Mouse (Mus musculus): ENCODE data around the gene Kalrn. TPM values are rescaled to one million over a fixed set of nuclear protein-coding genes. Genes with fewer than 3 reads are reported as not detected.

Gene Kalrn
- polyA plus RNA-seq, 1 experiment from 2014 or later = 25.5 TPM

- H3K9me3 ChIP-seq = no peaks in the 10 kb centered on the region
- no peaks in the 10 kb centered on the region for H3K4me1 ChIP-seq
- ATAC-seq (ENCODE audit: low FRiP score, low read depth) = no peak
- H3K4me3 ChIP-seq = no peak overlapping the region
- H3K36me3 ChIP-seq = peaks cover 84% of the 10 kb centered on the region
- H3K27me3 ChIP-seq (replicated peaks) = no peaks in the 10 kb centered on the region
- 94% methylated on average over 11 of the region's 11 CpGs for WGBS
- H3K27ac ChIP-seq = no peak overlapping the region
- H3K4me2 ChIP-seq (replicated peaks) = no peak overlapping the region
- no peak overlapping the region for H3K9ac ChIP-seq
Observed at GRCm38 (mm10) chr16:34172572-34173181, 400.7 kb downstream of the Kalrn start.

DNA sequence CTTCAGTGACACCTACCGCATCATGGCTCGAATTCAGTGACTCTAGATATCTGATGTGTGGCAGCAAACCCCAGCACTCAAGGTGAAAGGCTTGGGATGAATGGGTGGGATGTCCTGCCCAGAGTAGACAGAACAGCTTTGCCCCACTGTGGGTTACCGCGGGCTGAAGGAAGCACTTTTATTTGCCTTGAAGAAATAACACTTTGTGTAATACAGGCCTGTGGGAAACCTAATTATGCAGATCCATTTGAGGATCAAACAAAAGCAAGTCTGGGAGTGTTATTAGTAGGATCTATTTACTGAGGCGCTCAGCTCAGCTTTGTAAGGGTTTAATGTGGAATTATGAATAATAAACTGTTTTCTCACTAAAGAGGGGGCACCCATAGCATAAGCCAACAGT, 406.3 kb downstream of the Kalrn start:
- no peaks in the 10 kb centered on the region for H3K4me1 ChIP-seq
- H3K27me3 ChIP-seq (replicated peaks) = no peaks in the 10 kb centered on the region
- WGBS = 78% methylated on average over 5 of the region's 5 CpGs
- H3K9ac ChIP-seq = no peak overlapping the region
- H3K4me3 ChIP-seq = no peak overlapping the region
- no peak overlapping the region for H3K27ac ChIP-seq
- no peaks in the 10 kb centered on the region for H3K9me3 ChIP-seq
- no peak overlapping the region for H3K4me2 ChIP-seq (replicated peaks)
- H3K36me3 ChIP-seq = peaks cover 47% of the 10 kb centered on the region
- ATAC-seq (ENCODE audit: low FRiP score, low read depth) = no peak

DNA sequence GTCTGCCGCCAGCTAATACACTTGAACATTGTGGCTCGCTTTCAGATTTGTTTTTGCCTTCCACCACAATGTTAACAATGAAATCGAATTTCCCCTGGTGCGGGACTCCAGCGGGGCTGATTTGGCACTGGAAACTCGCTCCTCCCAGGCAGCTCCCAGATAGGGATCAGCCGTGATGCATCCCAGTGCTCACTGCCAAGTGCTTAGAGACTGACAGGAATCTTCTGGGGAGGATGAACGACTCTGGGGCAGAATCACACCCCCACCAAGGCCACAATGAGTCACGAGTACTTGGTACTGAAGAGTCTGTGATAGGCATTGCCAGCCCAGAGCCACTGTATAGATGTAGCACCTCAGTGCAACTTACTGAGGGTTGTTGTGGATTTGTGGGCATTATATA, 410.2 kb downstream of the Kalrn start:
- Histone ChIP-seq H3K27ac (no peak overlapping the region), H3K4me3 (no peak overlapping the region), H3K36me3 (peaks cover 20% of the 10 kb centered on the region; the same call in 1 of the 2 replicates), H3K4me2 (replicated peaks) (no peak overlapping the region), H3K9ac (no peak overlapping the region), H3K9me3 (no peaks in the 10 kb centered on the region), H3K4me1 (no peaks in the 10 kb centered on the region), H3K27me3 (replicated peaks) (no peaks in the 10 kb centered on the region)
- 81% methylated on average over 9 of the region's 9 CpGs for WGBS
- no peak for ATAC-seq (ENCODE audit: low FRiP score, low read depth)

GRCm38 (mm10) chr16:34159576-34159975, 413.8 kb downstream of the Kalrn start:
- no peak overlapping the region for H3K9ac ChIP-seq
- H3K4me2 ChIP-seq (replicated peaks) = no peak overlapping the region
- no peaks in the 10 kb centered on the region for H3K9me3 ChIP-seq
- H3K4me3 ChIP-seq = no peak overlapping the region
- no peak overlapping the region for H3K27ac ChIP-seq
- H3K27me3 ChIP-seq (replicated peaks) = no peaks in the 10 kb centered on the region
- WGBS = 93% methylated on average over 3 of the region's 3 CpGs
- ATAC-seq (ENCODE audit: low FRiP score, low read depth) = no peak
- H3K4me1 ChIP-seq = no peaks in the 10 kb centered on the region
- peaks cover 11% of the 10 kb centered on the region; the same call in 1 of the 2 replicates for H3K36me3 ChIP-seq

DNA sequence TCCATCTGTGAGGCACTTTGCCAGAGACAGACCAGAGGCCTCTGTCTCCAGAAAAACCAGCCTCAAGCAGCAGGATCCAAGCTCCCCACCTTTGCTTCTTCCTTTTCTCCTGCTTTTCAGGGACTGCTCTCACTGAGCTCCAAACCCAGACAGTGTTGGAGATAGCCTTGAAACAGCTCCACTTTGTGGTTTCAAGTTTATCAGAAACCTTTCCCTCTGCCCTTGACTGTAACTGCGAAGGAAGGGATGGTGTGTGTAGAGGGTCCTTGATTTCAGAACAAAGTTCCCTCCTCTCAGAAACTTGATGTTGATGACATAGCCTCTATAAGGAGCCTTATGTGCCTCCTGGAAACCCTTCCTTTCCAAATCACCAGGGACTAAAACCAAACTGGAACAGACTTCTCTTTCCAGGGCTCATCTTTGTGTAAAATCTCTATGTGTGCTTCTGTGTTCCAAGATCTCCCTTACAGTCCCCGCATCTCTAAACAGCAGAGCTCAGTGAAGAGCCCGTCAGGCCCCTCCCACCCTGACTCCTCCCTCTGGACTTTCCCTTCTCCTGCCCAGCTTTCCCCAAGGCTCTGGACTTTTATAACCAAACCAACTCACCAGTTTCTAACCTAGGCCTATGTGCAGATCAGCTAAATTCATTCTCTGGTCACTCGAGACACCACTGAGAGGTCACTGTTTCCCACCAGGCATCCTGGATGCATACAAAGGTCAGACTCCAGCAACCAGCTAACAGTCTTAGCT, 415.8 kb downstream of the Kalrn start:
- Histone ChIP-seq H3K4me3 (no peak overlapping the region), H3K27me3 (replicated peaks) (no peaks in the 10 kb centered on the region), H3K4me2 (replicated peaks) (no peak overlapping the region), H3K4me1 (0 out of 2 replicates have a peak, but pooled peaks cover 7% of the 10 kb centered on the region), H3K9me3 (no peaks in the 10 kb centered on the region), H3K27ac (no peak overlapping the region), H3K36me3 (peaks cover 8% of the 10 kb centered on the region; the same call in 1 of the 2 replicates), H3K9ac (no peak overlapping the region)
- ATAC-seq (ENCODE audit: low FRiP score, low read depth) = no peak
- 68% methylated on average over 4 of the region's 4 CpGs for WGBS

- peaks cover 19% of the 10 kb centered on the region; the same call in 1 of the 2 replicates for H3K4me1 ChIP-seq
- no peaks in the 10 kb centered on the region for H3K9me3 ChIP-seq
- H3K36me3 ChIP-seq = peaks cover 8% of the 10 kb centered on the region; the same call in 1 of the 2 replicates
- no peak overlapping the region for H3K27ac ChIP-seq
- no peak overlapping the region for H3K9ac ChIP-seq
- 86% methylated on average over 3 of the region's 3 CpGs for WGBS
- H3K4me2 ChIP-seq (replicated peaks) = no peak overlapping the region
- ATAC-seq (ENCODE audit: low FRiP score, low read depth) = no peak
- H3K4me3 ChIP-seq = no peak overlapping the region
- no peaks in the 10 kb centered on the region for H3K27me3 ChIP-seq (replicated peaks)
Observed at GRCm38 (mm10) chr16:34155696-34156095, 417.6 kb downstream of the Kalrn start.

DNA sequence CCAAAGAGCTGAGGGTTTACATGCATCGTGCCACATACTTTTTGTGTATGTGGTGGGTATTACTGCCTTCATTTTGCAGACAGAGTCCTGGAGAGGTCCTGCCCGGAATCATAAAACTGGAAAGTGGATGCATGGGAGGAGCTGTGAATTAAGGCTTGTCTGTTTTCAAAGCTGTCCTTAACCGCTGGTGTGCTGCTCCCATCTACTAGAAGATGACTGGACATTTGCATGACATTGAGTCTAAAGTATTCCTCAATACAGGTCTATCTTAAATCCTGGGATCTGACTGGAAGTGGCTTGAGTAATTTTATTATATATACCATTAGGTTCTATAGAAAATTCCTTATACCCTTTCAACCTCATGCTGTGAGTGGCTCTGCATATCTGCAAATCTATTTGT, 418.4 kb downstream of the Kalrn start:
- no peaks in the 10 kb centered on the region for H3K9me3 ChIP-seq
- H3K27me3 ChIP-seq (replicated peaks) = no peaks in the 10 kb centered on the region
- no peak overlapping the region for H3K9ac ChIP-seq
- 85% methylated on average over 3 of the region's 3 CpGs for WGBS
- no peak overlapping the region for H3K27ac ChIP-seq
- H3K4me2 ChIP-seq (replicated peaks) = no peak overlapping the region
- ATAC-seq (ENCODE audit: low FRiP score, low read depth) = no peak
- no peak overlapping the region for H3K4me3 ChIP-seq
- H3K36me3 ChIP-seq = peaks cover 8% of the 10 kb centered on the region; the same call in 1 of the 2 replicates
- H3K4me1 ChIP-seq = peaks cover 19% of the 10 kb centered on the region; the same call in 1 of the 2 replicates

DNA sequence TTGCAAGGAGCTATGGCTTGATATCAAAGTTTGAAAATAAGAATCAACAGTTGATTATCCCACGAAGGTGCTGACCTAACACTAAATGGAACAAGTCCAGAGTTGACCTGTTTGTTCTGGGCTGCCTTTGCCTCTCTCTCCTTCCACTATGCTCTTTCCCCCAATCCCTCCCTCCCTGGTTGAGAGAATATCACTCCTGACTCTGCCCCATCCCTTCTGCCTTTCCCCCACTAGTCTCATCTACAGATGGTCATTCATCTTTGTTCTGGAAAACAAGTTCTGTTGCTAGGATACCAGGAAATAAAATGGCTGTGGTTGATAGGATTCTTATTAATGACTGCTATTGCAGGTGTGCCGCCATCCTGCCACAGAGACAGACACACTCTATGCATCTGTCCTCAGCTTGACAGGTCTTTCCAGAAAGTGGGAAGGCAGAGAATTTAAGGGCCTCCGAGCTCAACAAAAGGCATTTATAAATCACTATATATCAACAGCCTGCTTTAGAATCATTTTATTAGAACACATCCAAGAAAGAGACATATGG, 421.7 kb downstream of the Kalrn start:
- Histone ChIP-seq H3K4me2 (replicated peaks) (no peak overlapping the region), H3K4me3 (no peak overlapping the region), H3K9me3 (no peaks in the 10 kb centered on the region), H3K27me3 (replicated peaks) (no peaks in the 10 kb centered on the region), H3K9ac (no peak overlapping the region), H3K4me1 (peaks cover 19% of the 10 kb centered on the region; the same call in 1 of the 2 replicates), H3K27ac (no peak overlapping the region), H3K36me3 (peaks cover 4% of the 10 kb centered on the region; the same call in 1 of the 2 replicates)
- no peak for ATAC-seq (ENCODE audit: low FRiP score, low read depth)
- 64% methylated on average over 3 of the region's 3 CpGs for WGBS

- H3K4me2 ChIP-seq (replicated peaks) = no peak overlapping the region
- no peaks in the 10 kb centered on the region for H3K9me3 ChIP-seq
- no peaks in the 10 kb centered on the region for H3K27me3 ChIP-seq (replicated peaks)
- H3K4me3 ChIP-seq = no peak overlapping the region
- 89% methylated on average over 8 of the region's 8 CpGs for WGBS
- no peaks in the 10 kb centered on the region for H3K36me3 ChIP-seq
- H3K4me1 ChIP-seq = no peaks in the 10 kb centered on the region
- no peak for ATAC-seq (ENCODE audit: low FRiP score, low read depth)
- H3K9ac ChIP-seq = no peak overlapping the region
- no peak overlapping the region for H3K27ac ChIP-seq
Observed at GRCm38 (mm10) chr16:34141670-34142069, 431.7 kb downstream of the Kalrn start.

- H3K27ac ChIP-seq = no peak overlapping the region
- H3K9ac ChIP-seq = no peak overlapping the region
- H3K27me3 ChIP-seq (replicated peaks) = no peaks in the 10 kb centered on the region
- 91% methylated on average over 2 of the region's 2 CpGs for WGBS
- no peaks in the 10 kb centered on the region for H3K4me1 ChIP-seq
- H3K4me3 ChIP-seq = no peak overlapping the region
- peaks cover 8% of the 10 kb centered on the region for H3K36me3 ChIP-seq
- no peaks in the 10 kb centered on the region for H3K9me3 ChIP-seq
- ATAC-seq (ENCODE audit: low FRiP score, low read depth) = no peak
- H3K4me2 ChIP-seq (replicated peaks) = no peak overlapping the region
Observed at GRCm38 (mm10) chr16:34135074-34135473, 438.3 kb downstream of the Kalrn start.

DNA sequence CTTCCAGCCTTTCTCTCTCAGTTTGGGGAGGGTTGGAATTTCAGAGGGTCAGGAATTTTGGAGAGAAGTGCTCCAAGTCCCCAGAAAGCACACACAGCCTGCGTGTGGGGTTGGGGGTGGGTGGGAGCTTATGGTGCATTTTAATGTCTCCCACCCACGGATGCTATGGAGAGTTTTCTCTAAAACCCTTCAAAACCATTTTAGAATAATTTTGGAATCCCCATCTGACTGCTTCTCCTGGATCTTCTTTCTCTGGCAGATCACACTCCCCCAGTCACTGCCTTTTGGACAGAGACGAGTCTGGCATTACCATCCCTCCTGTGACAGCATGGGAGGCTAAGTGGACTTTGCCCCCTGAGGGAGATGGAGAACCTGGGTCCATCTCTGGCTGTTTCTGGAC, 438.7 kb downstream of the Kalrn start:
- Histone ChIP-seq H3K9me3 (no peaks in the 10 kb centered on the region), H3K36me3 (peaks cover 8% of the 10 kb centered on the region), H3K27me3 (replicated peaks) (no peaks in the 10 kb centered on the region), H3K4me2 (replicated peaks) (no peak overlapping the region), H3K9ac (no peak overlapping the region), H3K27ac (no peak overlapping the region), H3K4me3 (no peak overlapping the region), H3K4me1 (no peaks in the 10 kb centered on the region)
- WGBS = 74% methylated on average over 3 of the region's 3 CpGs
- ATAC-seq (ENCODE audit: low FRiP score, low read depth) = no peak

DNA sequence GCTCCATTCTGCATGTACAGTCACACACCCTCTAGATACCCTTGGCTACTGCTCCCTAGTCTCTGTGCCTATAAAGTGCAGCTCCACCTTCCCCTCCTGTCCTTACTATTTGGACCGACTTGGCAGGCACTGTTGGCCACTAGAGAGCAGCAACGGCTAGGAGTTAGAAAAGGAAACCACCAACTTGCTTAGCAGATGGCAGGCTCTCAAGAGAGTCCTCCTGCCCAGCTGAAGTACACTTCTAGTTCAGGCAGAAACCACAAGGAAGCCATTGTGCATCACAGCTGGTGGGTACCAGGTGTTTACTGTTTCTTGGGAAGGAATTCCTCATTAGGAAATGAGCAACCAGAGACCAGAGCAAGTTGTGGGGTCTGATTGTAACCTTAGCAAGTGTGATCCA, 447.7 kb downstream of the Kalrn start:
- Histone ChIP-seq H3K9ac (no peak overlapping the region), H3K36me3 (no peaks in the 10 kb centered on the region; the same call in 1 of the 2 replicates), H3K4me3 (no peak overlapping the region), H3K4me1 (no peaks in the 10 kb centered on the region; the same call in 1 of the 2 replicates), H3K4me2 (replicated peaks) (no peak overlapping the region), H3K27ac (no peak overlapping the region), H3K9me3 (no peaks in the 10 kb centered on the region), H3K27me3 (replicated peaks) (no peaks in the 10 kb centered on the region)
- no peak for ATAC-seq (ENCODE audit: low FRiP score, low read depth)
- 11% methylated on average over 2 of the region's 2 CpGs for WGBS

Measured in neural tube, embryonic 12.5 days (tissue).